Mouse (Mus musculus) hindbrain, embryonic 10.5 days (tissue): ENCODE results near the gene Rprd1b. TPM values are rescaled to one million over a fixed set of nuclear protein-coding genes. Genes with fewer than 3 reads are reported as not detected.
"Not testable (repeated sequence)": the region's sequence is repeated elsewhere in the genome, so short reads cannot be mapped to it uniquely, and the experiment has no call there.

Source experiments
- DNase-seq: peaks from one replicate; pipeline ENCODE4 v3.0.0-alpha.2; 2017; ENCODE audit warnings: low spot score
- H3K27ac ChIP-seq: fragments of 300-500 bp; sonication (generic); 2 replicates; pipeline ENCODE4 v1.5.1; 2016; ENCODE audit warnings: mild to moderate bottlenecking, moderate library complexity
- H3K27me3 ChIP-seq: fragments of 300-500 bp; sonication (generic); 2 replicates; pipeline ENCODE4 v1.6.1; 2016; ENCODE audit warnings: mild to moderate bottlenecking; ENCODE audit not compliant: poor library complexity, insufficient read depth, severe bottlenecking
- H3K36me3 ChIP-seq: fragments of 300-500 bp; sonication (generic); 2 replicates; pipeline ENCODE4 v1.6.1; 2016; ENCODE audit warnings: mild to moderate bottlenecking, moderate library complexity
- H3K4me1 ChIP-seq: fragments of 300-500 bp; sonication (generic); replicated peaks from 2 replicates; pipeline ENCODE4 v1.6.1; 2016; ENCODE audit warnings: mild to moderate bottlenecking
- H3K4me3 ChIP-seq: fragments of 300-500 bp; sonication (generic); 2 replicates; pipeline ENCODE4 v1.5.1; 2016; ENCODE audit warnings: mild to moderate bottlenecking, moderate library complexity
- H3K9me3 ChIP-seq: fragments of 300-500 bp; sonication (generic); 2 replicates; pipeline ENCODE4 v1.6.1; 2016; ENCODE audit warnings: mild to moderate bottlenecking, moderate library complexity
- WGBS: fragments of 180-500 bp; shearing (Covaris S2); methylation state at CpG from one replicate; pipeline ENCODE4 v1.1.7; 2016; 5-methylcytosine and 5-hydroxymethylcytosine counted together
- polyA plus RNA-seq: library from polyadenylated mRNA; unstranded; fragments of >200 nt; fragmentation: Nextera tagmentation; extraction: Ambion mirVana; gene quantifications from 2 replicates; pipeline ENCODE4 v1.2.1, GENCODE M21; 2016

Rprd1b gene
- polyA plus RNA-seq, 1 experiment from 2014 or later: 55.7 TPM

DNA sequence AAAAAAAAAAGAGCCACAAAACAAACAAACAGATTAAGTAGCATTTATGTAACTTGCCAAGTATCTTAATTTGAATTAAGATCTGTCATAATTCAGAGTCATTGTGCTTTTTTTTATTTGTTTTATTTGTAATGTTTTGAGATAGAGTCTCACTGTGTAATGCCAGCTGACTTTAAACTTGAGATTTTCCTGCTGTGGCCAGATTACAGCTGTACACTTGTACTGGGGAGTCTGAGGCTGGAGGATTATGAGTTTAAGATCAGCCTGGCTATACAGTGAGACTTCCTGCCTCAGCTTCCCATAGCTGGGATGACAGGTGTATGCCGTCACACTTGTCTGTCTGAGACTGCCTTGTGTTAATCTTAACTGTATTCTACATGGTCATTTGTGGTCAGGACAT lies 20.4 kb downstream of the Rprd1b start:
- Histone ChIP-seq H3K27ac (no peak overlapping the region), H3K27me3 (no peaks in the 10 kb centered on the region), H3K36me3 (peaks cover 86% of the 10 kb centered on the region), H3K9me3 (no peaks in the 10 kb centered on the region), H3K4me1 (no peaks in the 10 kb centered on the region), H3K4me3 (no peak overlapping the region)
- 92% methylated on average over 1 of the region's 1 CpGs for WGBS
- DNase-seq: no peak

GRCm38 (mm10) chr2:158050116-158050515 lies 21.8 kb downstream of the Rprd1b start:
- WGBS: 96% methylated on average over 8 of the region's 8 CpGs
- H3K9me3 ChIP-seq: no peaks in the 10 kb centered on the region
- H3K4me1 ChIP-seq: no peaks in the 10 kb centered on the region
- peaks cover 81% of the 10 kb centered on the region for H3K36me3 ChIP-seq
- no peak for DNase-seq
- H3K27ac ChIP-seq: no peak overlapping the region
- H3K27me3 ChIP-seq: no peaks in the 10 kb centered on the region
- no peak overlapping the region for H3K4me3 ChIP-seq

DNA sequence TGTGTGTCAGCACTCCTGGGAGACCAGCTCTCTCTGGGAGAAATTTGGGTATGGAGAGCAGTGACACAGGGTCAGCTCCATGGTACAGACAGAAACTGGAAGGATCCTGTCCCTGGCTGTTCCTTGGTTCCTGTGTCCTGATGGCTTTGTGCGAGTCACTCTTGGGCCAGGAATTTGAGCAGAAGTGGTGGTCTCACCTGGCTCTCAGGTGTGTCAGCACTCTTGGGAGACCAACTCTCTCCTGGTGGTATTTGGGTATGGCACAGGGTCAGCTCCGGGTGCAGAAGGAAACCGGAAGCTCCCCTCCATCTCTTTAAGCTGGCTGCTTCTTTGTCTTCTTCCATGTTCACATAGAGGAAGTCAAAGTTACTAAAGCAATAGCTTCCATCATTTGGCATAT lies 26.3 kb downstream of the Rprd1b start:
- DNase-seq: no peak
- H3K36me3 ChIP-seq: peaks cover 84% of the 10 kb centered on the region
- 90% methylated on average over 3 of the region's 3 CpGs for WGBS

DNA sequence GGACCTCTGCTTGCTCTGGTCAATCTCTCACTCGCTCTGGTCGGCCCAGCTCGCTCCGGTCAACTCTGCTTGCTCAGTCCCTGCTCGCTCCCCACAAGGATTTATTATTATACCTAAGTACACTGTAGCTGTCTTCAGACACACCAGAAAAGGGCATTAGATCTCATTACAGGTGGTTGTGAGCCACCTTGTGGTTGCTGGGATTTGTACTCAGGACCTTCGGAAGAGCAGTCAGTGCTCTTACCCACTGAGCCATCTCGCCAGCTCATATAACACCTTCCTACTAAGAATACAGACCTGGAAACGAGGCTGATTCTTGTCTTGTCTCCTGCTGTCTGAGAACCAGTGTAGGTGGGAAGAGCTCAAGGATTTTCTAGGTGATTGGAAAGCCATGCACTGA lies 27.1 kb downstream of the Rprd1b start:
- H3K27ac ChIP-seq, H3K4me3 ChIP-seq, H3K4me1 ChIP-seq, H3K9me3 ChIP-seq, H3K27me3 ChIP-seq, DNase-seq: not testable (repeated sequence)
- H3K36me3 ChIP-seq: peaks cover 84% of the 10 kb centered on the region
- WGBS: 88% methylated on average over 8 of the region's 8 CpGs

More for the DNA sequence above, 26.3 kb downstream of the Rprd1b start:
- H3K4me3 ChIP-seq: no peak overlapping the region
- H3K27ac ChIP-seq: no peak overlapping the region
- no peaks in the 10 kb centered on the region for H3K27me3 ChIP-seq
- 0 out of 2 replicates have a peak, but pooled peaks cover 4% of the 10 kb centered on the region for H3K4me1 ChIP-seq
- no peaks in the 10 kb centered on the region for H3K9me3 ChIP-seq

DNA sequence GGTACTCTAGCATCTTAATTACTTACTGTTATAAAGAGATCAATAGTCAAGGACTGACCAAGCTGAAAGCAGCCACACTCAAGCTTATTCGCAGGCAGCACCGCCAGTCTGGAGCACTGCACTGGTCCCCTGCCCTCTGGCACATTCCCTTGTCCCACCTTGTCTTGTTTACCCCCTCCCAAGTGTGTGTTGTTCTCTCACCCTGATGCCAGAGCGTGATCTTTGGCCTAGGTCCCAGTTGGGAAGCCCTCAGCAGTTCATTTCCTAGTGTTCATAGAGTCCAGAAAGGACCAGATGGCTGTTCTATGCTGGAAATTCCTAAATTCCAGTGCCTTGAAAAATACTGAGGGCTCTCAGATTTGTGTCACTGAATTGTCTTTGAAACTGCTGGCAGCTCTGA lies 28.7 kb downstream of the Rprd1b start:
- no peaks in the 10 kb centered on the region for H3K27me3 ChIP-seq
- no peaks in the 10 kb centered on the region for H3K9me3 ChIP-seq
- H3K27ac ChIP-seq: no peak overlapping the region
- 92% methylated on average over 3 of the region's 3 CpGs for WGBS
- DNase-seq: no peak
- H3K4me3 ChIP-seq: no peak overlapping the region
- H3K4me1 ChIP-seq: 0 out of 2 replicates have a peak, but pooled peaks cover 4% of the 10 kb centered on the region
- H3K36me3 ChIP-seq: peaks cover 87% of the 10 kb centered on the region

DNA sequence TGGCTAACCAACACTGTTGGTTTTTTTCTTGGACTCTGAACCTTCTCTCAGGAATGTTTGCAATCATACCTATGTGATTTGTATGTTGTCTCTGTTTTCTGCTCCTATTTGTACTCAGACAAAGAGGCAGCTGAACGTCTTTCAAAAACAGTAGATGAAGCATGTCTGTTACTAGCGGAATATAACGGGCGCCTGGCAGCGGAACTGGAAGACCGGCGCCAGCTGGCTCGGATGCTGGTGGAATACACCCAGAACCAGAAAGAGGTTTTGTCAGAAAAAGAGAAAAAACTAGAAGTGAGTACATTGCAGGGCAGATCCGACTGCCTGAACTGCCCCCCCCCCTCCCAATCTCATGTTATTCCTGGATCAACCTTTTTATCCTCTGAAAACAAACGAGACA lies 30.2 kb downstream of the Rprd1b start:
- H3K4me3 ChIP-seq: no peak overlapping the region
- no peaks in the 10 kb centered on the region for H3K27me3 ChIP-seq
- H3K27ac ChIP-seq: no peak overlapping the region
- peaks cover 91% of the 10 kb centered on the region for H3K36me3 ChIP-seq
- H3K4me1 ChIP-seq: 0 out of 2 replicates have a peak, but pooled peaks cover 4% of the 10 kb centered on the region
- no peak for DNase-seq
- H3K9me3 ChIP-seq: no peaks in the 10 kb centered on the region
- WGBS: 94% methylated on average over 10 of the region's 10 CpGs

- Histone ChIP-seq H3K4me3 (no peak overlapping the region), H3K9me3 (no peaks in the 10 kb centered on the region), H3K4me1 (0 out of 2 replicates have a peak, but pooled peaks cover 4% of the 10 kb centered on the region), H3K27ac (0 out of 2 replicates have a peak overlapping the region, but pooled peaks have one; percentile 0), H3K36me3 (peaks cover 98% of the 10 kb centered on the region), H3K27me3 (no peaks in the 10 kb centered on the region)
- WGBS: 83% methylated on average over 8 of the region's 8 CpGs
- no peak for DNase-seq
These were observed 31.4 kb downstream of the Rprd1b start for GRCm38 (mm10) chr2:158059666-158060105.

GRCm38 (mm10) chr2:158063036-158063435 lies 34.7 kb downstream of the Rprd1b start:
- Histone ChIP-seq H3K4me1 (0 out of 2 replicates have a peak, but pooled peaks cover 4% of the 10 kb centered on the region), H3K4me3 (no peak overlapping the region), H3K27me3 (no peaks in the 10 kb centered on the region), H3K27ac (no peak overlapping the region), H3K36me3 (peaks cover 93% of the 10 kb centered on the region), H3K9me3 (no peaks in the 10 kb centered on the region)
- no peak for DNase-seq
- 93% methylated on average over 3 of the region's 3 CpGs for WGBS

DNA sequence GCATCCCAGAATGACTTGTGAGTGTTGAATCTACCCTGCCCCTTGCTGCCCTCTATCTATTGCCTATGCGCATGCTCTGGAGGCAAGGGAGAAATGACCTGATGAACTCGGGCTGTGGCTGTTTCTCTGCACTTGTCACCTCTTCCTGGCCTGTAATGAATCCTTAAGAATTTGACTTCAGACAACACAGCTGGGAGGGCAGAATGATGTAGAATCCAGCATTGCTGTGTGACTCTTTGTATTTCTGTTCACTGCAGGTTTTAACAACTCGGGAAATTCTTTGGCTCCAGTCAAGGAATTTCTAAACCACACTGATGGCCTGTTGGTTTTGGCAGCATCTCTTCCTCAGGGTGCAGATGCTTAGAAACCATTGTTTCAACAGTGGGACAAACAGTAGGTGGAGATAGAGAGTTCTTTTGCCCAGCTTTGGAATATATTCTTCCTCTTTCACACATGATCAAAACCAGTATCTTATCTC lies 36.3 kb downstream of the Rprd1b start:
- WGBS: 68% methylated on average over 3 of the region's 3 CpGs
- Histone ChIP-seq H3K27me3 (no peaks in the 10 kb centered on the region), H3K27ac (no peak overlapping the region), H3K4me3 (no peak overlapping the region), H3K4me1 (no peaks in the 10 kb centered on the region), H3K9me3 (no peaks in the 10 kb centered on the region), H3K36me3 (peaks cover 85% of the 10 kb centered on the region)
- DNase-seq: no peak

- no peak for DNase-seq
- H3K27ac ChIP-seq: no peak overlapping the region
- H3K4me3 ChIP-seq: no peak overlapping the region
- peaks cover 85% of the 10 kb centered on the region for H3K36me3 ChIP-seq
- 85% methylated on average over 5 of the region's 5 CpGs for WGBS
- H3K9me3 ChIP-seq: no peaks in the 10 kb centered on the region
- no peaks in the 10 kb centered on the region for H3K4me1 ChIP-seq
- no peaks in the 10 kb centered on the region for H3K27me3 ChIP-seq
These were observed 36.8 kb downstream of the Rprd1b start for GRCm38 (mm10) chr2:158065064-158065463.

DNA sequence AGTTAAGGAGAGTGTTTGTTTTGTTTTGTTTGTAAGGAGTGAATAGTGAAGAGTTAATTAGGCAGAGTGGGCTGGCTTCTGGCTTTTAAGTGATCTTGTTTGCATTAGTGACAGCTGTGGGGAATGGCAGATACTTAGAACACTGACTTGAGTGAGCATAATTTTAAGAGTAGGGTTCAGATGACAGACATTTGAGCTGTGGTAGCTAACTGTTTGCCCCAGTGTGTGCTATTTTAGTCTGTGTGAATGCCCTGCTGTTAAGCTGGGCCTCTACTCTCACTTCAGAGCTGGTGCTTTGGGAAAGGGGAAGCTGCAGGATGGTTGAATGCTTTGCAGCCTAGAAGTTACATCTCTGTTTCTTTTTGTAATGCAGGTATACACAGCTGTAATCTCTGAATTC lies 38.2 kb downstream of the Rprd1b start:
- no peaks in the 10 kb centered on the region for H3K4me1 ChIP-seq
- no peak for DNase-seq
- no peak overlapping the region for H3K27ac ChIP-seq
- no peaks in the 10 kb centered on the region for H3K27me3 ChIP-seq
- peaks cover 85% of the 10 kb centered on the region for H3K36me3 ChIP-seq
- no peak overlapping the region for H3K4me3 ChIP-seq
- no peaks in the 10 kb centered on the region for H3K9me3 ChIP-seq

- Histone ChIP-seq H3K4me3 (no peak overlapping the region), H3K27me3 (no peaks in the 10 kb centered on the region), H3K27ac (no peak overlapping the region), H3K9me3 (no peaks in the 10 kb centered on the region), H3K4me1 (no peaks in the 10 kb centered on the region), H3K36me3 (peaks cover 85% of the 10 kb centered on the region)
- WGBS: 95% methylated on average over 5 of the region's 5 CpGs
- DNase-seq: no peak
These were observed 39.0 kb downstream of the Rprd1b start for GRCm38 (mm10) chr2:158067260-158067824.

- no peaks in the 10 kb centered on the region for H3K27me3 ChIP-seq
- H3K4me3 ChIP-seq: no peak overlapping the region
- peaks cover 87% of the 10 kb centered on the region for H3K36me3 ChIP-seq
- no peaks in the 10 kb centered on the region for H3K9me3 ChIP-seq
- H3K27ac ChIP-seq: no peak overlapping the region
- DNase-seq: no peak
- no peaks in the 10 kb centered on the region for H3K4me1 ChIP-seq
These were observed 40.2 kb downstream of the Rprd1b start for GRCm38 (mm10) chr2:158068444-158068971.
